Mouse (Mus musculus) thymus, adult 2 months (tissue): ENCODE measurements around the gene Tbc1d2.
"Not testable (repeated sequence)": the region's sequence is repeated elsewhere in the genome, so short reads cannot be mapped to it uniquely, and the experiment has no call there.

ENCODE experiments used
- CTCF ChIP-seq: fragments of 200-500 bp; IDR thresholded peaks from 2 replicates; pipeline ENCODE4 v1.5.1; 2012; ENCODE audit warnings: mild to moderate bottlenecking, control low read depth, low read length, moderate library complexity, borderline replicate concordance; ENCODE audit not compliant: control insufficient read depth, poor library complexity, insufficient read depth; ENCODE audit errors: extremely low read depth
- POLR2A ChIP-seq: fragments of 200-500 bp; IDR thresholded peaks from 2 replicates; pipeline ENCODE4 v1.6.1; 2012; ENCODE audit warnings: mild to moderate bottlenecking, low read length, control low read depth, moderate library complexity; ENCODE audit not compliant: control insufficient read depth, poor library complexity, insufficient read depth; ENCODE audit errors: extremely low read depth

GRCm38 (mm10) chr4:46599609-46600008, 50.4 kb downstream of the Tbc1d2 start:
- not testable (repeated sequence) for TF ChIP-seq POLR2A, CTCF
